Mouse (Mus musculus): ENCODE results near the gene Dpysl4. TPM values are rescaled to one million over a fixed set of nuclear protein-coding genes. Genes with fewer than 3 reads are reported as not detected.
A peak's percentile ranks its signal among the peaks of the same experiment; 100 is the strongest.

Dpysl4 gene
- polyA plus RNA-seq, 1 experiment from 2014 or later: not detected

- in situ Hi-C loops (cut with MboI; ENCODE audit: low pct_unique_long_range_greater_than_20kb): no loop called here
- TF ChIP-seq CTCF (IDR thresholded peaks at IDR 0.05): no peak
- ATAC-seq: no peak
- ChIA-PET POLR2A (no interaction called here), CTCF (interaction anchor here (1.9 kb wide), 1 partner anchor 19 kb away, joined by 7 read pairs; no protein-coding TSS in a partner anchor)
- H3K27me3 ChIP-seq: peaks cover 16% of the 10 kb centered on the region
- no peak for DNase-seq (ENCODE audit: low read depth, low spot score)
Measured at GRCm38 (mm10) chr7:139100531-139101095, 14.8 kb downstream of the Dpysl4 start.

- peaks cover 11% of the 10 kb centered on the region for H3K27me3 ChIP-seq
- POLR2A ChIA-PET: interaction anchor here (0.6 kb wide), 1 partner anchor 306 kb away, joined by 3 read pairs; no protein-coding TSS in a partner anchor
- no peak for ATAC-seq
- DNase-seq (ENCODE audit: low read depth, low spot score): no peak
- TF ChIP-seq CTCF (IDR thresholded peaks at IDR 0.05): no peak
- in situ Hi-C loops (cut with MboI; ENCODE audit: low pct_unique_long_range_greater_than_20kb): no loop called here
- CTCF ChIA-PET: interaction anchor here (1.9 kb wide), 1 partner anchor 18 kb away, joined by 7 read pairs; no protein-coding TSS in a partner anchor
Measured at GRCm38 (mm10) chr7:139101286-139101804, 15.5 kb downstream of the Dpysl4 start.

- ATAC-seq (no peak), DNase-seq (ENCODE audit: low read depth, low spot score) (no peak)
- ChIA-PET POLR2A (interaction anchor here (0.6 kb wide), 1 partner anchor 305 kb away, joined by 3 read pairs; no protein-coding TSS in a partner anchor), CTCF (interaction anchor here (1.9 kb wide), 1 partner anchor 18 kb away, joined by 7 read pairs; no protein-coding TSS in a partner anchor)
- peaks cover 7% of the 10 kb centered on the region for H3K27me3 ChIP-seq
- in situ Hi-C loops (cut with MboI; ENCODE audit: low pct_unique_long_range_greater_than_20kb): no loop called here
- TF ChIP-seq CTCF (IDR thresholded peaks at IDR 0.05): no peak
Measured at GRCm38 (mm10) chr7:139101826-139102225, 16.0 kb downstream of the Dpysl4 start.

- ATAC-seq: no peak
Measured at GRCm38 (mm10) chr7:139103960-139104381, 18.2 kb downstream of the Dpysl4 start.

DNA sequence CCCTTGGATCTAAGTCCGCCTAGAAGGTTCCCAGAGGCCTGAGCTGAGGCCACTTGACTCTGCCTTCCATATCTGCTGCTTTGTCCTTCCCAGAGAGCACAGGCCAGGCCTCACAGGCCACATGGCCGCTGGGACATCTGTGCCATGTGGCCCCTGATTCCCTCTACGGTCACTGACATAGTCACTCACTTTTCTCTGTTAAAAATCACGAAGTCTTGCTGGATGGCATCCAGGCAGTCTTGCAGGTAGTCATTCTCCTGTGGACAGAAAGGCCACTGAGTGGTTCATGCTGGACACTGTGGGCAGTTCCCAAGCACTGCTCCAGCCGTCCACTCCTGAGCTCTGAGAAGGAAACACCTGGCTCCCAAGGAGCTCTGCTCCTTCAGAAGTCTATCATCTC lies 19.3 kb downstream of the Dpysl4 start:
- ChIA-PET CTCF (interaction anchor here (0.9 to 1.4 kb wide), 2 partner anchors 14 to 87 kb away, joined by 3 read pairs; no protein-coding TSS in a partner anchor), POLR2A (interaction anchor here (0.6 kb wide), 1 partner anchor 235 kb away, joined by 4 read pairs; no protein-coding TSS in a partner anchor)
- ATAC-seq (no peak), DNase-seq (ENCODE audit: low read depth, low spot score) (no peak)
- peaks cover 7% of the 10 kb centered on the region for H3K27me3 ChIP-seq
- in situ Hi-C loops (cut with MboI; ENCODE audit: low pct_unique_long_range_greater_than_20kb): no loop called here
- no peak for TF ChIP-seq CTCF (IDR thresholded peaks at IDR 0.05)

More at GRCm38 (mm10) chr7:139103960-139104381, 18.2 kb downstream of the Dpysl4 start:
- DNase-seq (ENCODE audit: low read depth, low spot score): no peak
- ChIA-PET CTCF (no interaction called here), POLR2A (no interaction called here)
- in situ Hi-C loops (cut with MboI; ENCODE audit: low pct_unique_long_range_greater_than_20kb): no loop called here
- peaks cover 7% of the 10 kb centered on the region for H3K27me3 ChIP-seq
- no peak for TF ChIP-seq CTCF (IDR thresholded peaks at IDR 0.05)

- ATAC-seq (no peak), DNase-seq (ENCODE audit: low read depth, low spot score) (no peak)
- peaks cover 7% of the 10 kb centered on the region for H3K27me3 ChIP-seq
- in situ Hi-C loops (cut with MboI; ENCODE audit: low pct_unique_long_range_greater_than_20kb): no loop called here
- ChIA-PET POLR2A (no interaction called here), CTCF (interaction anchor here (0.9 to 1.4 kb wide), 3 partner anchors 13 to 86 kb away, joined by 3 read pairs; no protein-coding TSS in a partner anchor)
- TF ChIP-seq CTCF (IDR thresholded peaks at IDR 0.05): no peak
Measured at GRCm38 (mm10) chr7:139105705-139106104, 19.9 kb downstream of the Dpysl4 start.

DNA sequence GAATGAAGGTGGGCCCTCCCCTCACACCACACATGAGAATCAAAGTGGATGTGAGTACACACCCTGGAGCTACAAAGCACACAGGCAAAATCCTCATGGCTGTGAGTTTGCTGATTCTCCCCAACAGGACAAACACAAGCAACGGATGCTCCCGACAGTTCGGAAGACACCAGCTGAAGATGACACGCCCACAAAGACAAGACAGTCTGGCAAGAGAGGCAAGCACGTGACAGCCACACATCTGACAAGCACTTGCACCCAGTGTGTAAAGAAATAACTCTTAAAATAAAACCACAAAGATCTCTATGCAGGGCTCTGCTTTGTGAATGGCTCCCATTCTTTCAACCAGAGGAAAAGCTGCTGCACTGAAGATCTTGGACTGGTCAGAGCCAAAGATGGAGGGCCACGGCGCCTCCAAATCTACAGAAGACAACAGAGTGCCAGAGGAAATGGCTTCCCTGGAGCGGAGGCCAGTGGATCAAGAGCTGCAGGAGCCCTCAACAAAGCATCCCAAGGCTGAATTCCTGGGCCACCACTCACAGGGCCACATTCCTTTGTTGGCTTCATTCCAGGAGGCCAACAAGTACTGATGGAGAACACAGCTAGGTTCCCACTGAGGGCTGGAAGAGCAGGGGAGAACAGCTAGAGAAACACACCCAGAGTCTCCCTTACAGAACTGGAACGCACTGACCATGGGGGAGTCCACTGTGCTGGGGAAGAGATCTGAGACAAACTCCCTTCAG lies 22.3 kb downstream of the Dpysl4 start:
- H3K27me3 ChIP-seq: no peaks in the 10 kb centered on the region
- in situ Hi-C loops (cut with MboI; ENCODE audit: low pct_unique_long_range_greater_than_20kb): no loop called here
- DNase-seq (ENCODE audit: low read depth, low spot score) (no peak), ATAC-seq (no peak)
- CTCF ChIA-PET: interaction anchor here (1.0 kb wide), 1 partner anchor 11 kb away, joined by 3 read pairs; no protein-coding TSS in a partner anchor
- no peak for TF ChIP-seq CTCF (IDR thresholded peaks at IDR 0.05)
- POLR2A ChIA-PET: no interaction called here

DNA sequence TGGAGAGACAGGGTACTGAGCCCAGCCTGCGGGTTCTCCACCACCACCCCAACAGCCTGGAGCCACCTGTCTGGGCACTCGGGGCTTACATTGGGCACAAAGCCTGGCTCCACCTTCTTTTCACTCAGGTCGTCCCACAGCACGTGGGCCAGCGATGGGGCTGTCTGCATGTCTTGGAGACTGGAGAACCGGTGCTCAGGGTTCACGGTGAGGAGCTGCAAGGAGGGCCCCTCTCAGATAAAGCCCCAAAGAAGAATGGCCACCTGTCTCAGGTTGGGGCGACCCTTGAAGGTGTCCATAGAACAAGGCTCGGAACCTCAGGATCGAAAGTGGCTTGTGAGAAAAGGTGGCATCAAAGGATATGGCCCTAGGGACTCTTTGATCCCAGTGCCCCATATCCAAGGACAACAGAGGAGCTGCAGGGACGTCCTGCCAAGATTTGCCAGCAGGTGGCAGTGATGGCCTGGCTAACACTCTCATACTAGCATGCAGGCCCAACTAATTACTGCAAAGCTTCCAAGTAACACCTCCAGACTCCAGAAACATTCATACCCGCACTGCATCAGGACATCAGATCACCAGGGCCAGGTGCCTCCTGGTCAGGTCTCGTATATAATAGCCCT lies 33.5 kb downstream of the Dpysl4 start:
- in situ Hi-C loops (cut with MboI; ENCODE audit: low pct_unique_long_range_greater_than_20kb): no loop called here
- CTCF ChIA-PET: interaction anchor here (0.7 to 3.1 kb wide), 17 partner anchors 8 to 365 kb away, joined by 3 to 15 read pairs (median 3); no protein-coding TSS in a partner anchor
- no peaks in the 10 kb centered on the region for H3K27me3 ChIP-seq
- no peak for DNase-seq (ENCODE audit: low read depth, low spot score)
- peak; percentile 57 for ATAC-seq
- peak; percentile 90 for TF ChIP-seq CTCF (IDR thresholded peaks at IDR 0.05)
- POLR2A ChIA-PET: interaction anchor here (0.8 kb wide), 1 partner anchor 83 kb away, joined by 3 read pairs; no protein-coding TSS in a partner anchor

DNA sequence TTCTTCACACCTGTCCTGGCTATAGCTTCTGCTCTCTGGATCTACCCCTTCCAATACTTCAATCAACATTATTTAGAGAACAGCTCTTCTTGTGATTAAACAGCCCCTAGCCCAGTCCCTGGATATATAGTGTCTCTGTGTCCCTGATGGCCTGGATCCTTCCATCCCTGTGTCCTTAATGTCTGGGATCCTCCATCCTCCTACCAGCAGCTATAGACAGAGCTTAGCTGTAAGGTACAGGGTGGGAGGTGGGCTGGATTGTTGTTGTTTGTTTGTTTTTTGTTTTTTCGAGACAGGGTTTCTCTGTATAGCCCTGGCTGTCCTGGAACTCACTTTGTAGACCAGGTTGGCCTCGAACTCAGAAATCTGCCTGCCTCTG lies 34.0 kb downstream of the Dpysl4 start:
- in situ Hi-C loops (cut with MboI; ENCODE audit: low pct_unique_long_range_greater_than_20kb): loop anchor here (5.0 to 10.0 kb wide), 3 partner anchors 78 to 355 kb away; no protein-coding TSS in a partner anchor
- CTCF ChIA-PET: interaction anchor here (0.7 to 3.1 kb wide), 17 partner anchors 8 to 364 kb away, joined by 3 to 15 read pairs (median 3); no protein-coding TSS in a partner anchor
- DNase-seq (ENCODE audit: low read depth, low spot score): no peak
- ATAC-seq: no peak
- no peaks in the 10 kb centered on the region for H3K27me3 ChIP-seq
- no peak for TF ChIP-seq CTCF (IDR thresholded peaks at IDR 0.05)
- POLR2A ChIA-PET: interaction anchor here (0.8 to 1.0 kb wide), 2 partner anchors 82 to 1045 kb away, joined by 3 read pairs; partner anchors contain the start of gene Olfr522

GRCm38 (mm10) chr7:139125881-139126280 lies 40.1 kb downstream of the Dpysl4 start:
- no peak for DNase-seq (ENCODE audit: low read depth, low spot score)
- in situ Hi-C loops (cut with MboI; ENCODE audit: low pct_unique_long_range_greater_than_20kb): loop anchor here (10.0 kb wide), 1 partner anchor 349 kb away; no protein-coding TSS in a partner anchor
- TF ChIP-seq CTCF (IDR thresholded peaks at IDR 0.05): no peak
- ATAC-seq: no peak
- no peaks in the 10 kb centered on the region for H3K27me3 ChIP-seq
- ChIA-PET CTCF (no interaction called here), POLR2A (no interaction called here)

All from Patski (cell line).